Mouse (Mus musculus) small intestine, adult 2 months (tissue): ENCODE data around the gene Miga2.

Experiments
- CTCF ChIP-seq: fragments of 200-500 bp; IDR thresholded peaks from 2 replicates; pipeline ENCODE4 v1.5.1; 2012; ENCODE audit warnings: low read depth, mild to moderate bottlenecking, control low read depth, inconsistent platforms, low read length, moderate library complexity, mixed read lengths; ENCODE audit not compliant: insufficient replicate concordance, insufficient read length; ENCODE audit errors: extremely low read depth
- POLR2A ChIP-seq: fragments of 200-500 bp; IDR thresholded peaks from 2 replicates; pipeline ENCODE4 v1.6.1; 2012; ENCODE audit warnings: low read depth, mild to moderate bottlenecking, control low read depth, inconsistent platforms, low read length, moderate library complexity

GRCm38 (mm10) chr2:30399191-30400171 is 35.4 kb downstream of the Miga2 start:
- TF ChIP-seq POLR2A (no peak), CTCF (no peak)
